Mouse (Mus musculus): ENCODE results near the gene Neurl2. TPM values are rescaled to one million over a fixed set of nuclear protein-coding genes. Genes with fewer than 3 reads are reported as not detected.
A peak's percentile ranks its signal among the peaks of the same experiment; 100 is the strongest.

Gene Neurl2
- polyA plus RNA-seq, 1 experiment from 2014 or later = 4.2 TPM

- Histone ChIP-seq H3K4me3 (no peak overlapping the region), H3K27ac (no peak overlapping the region), H3K9ac (no peak overlapping the region), H3K36me3 (ENCODE audit: poor library complexity, severe bottlenecking) (peaks cover 46% of the 10 kb centered on the region), H3K27me3 (no peaks in the 10 kb centered on the region), H3K4me2 (no peak overlapping the region), H3K4me1 (peaks cover 17% of the 10 kb centered on the region), H3K9me3 (replicated peaks) (no peaks in the 10 kb centered on the region)
- no peak for ATAC-seq
- 93% methylated on average over 15 of the region's 16 CpGs for WGBS
Measured at GRCm38 (mm10) chr2:164827146-164827850, 6.0 kb downstream of the Neurl2 start.

- WGBS = 95% methylated on average over 17 of the region's 17 CpGs
- no peak for ATAC-seq
- H3K4me1 ChIP-seq = peaks cover 20% of the 10 kb centered on the region
- H3K36me3 ChIP-seq (ENCODE audit: poor library complexity, severe bottlenecking) = peaks cover 60% of the 10 kb centered on the region
- no peaks in the 10 kb centered on the region for H3K9me3 ChIP-seq (replicated peaks)
- H3K9ac ChIP-seq = no peak overlapping the region
- H3K27ac ChIP-seq = no peak overlapping the region
- H3K4me3 ChIP-seq = no peak overlapping the region
- H3K4me2 ChIP-seq = no peak overlapping the region
- no peaks in the 10 kb centered on the region for H3K27me3 ChIP-seq
Measured at GRCm38 (mm10) chr2:164825521-164825920, 7.7 kb downstream of the Neurl2 start.

GRCm38 (mm10) chr2:164823969-164824368 is 9.3 kb downstream of the Neurl2 start:
- Histone ChIP-seq H3K36me3 (ENCODE audit: poor library complexity, severe bottlenecking) (peaks cover 65% of the 10 kb centered on the region), H3K4me1 (peaks cover 20% of the 10 kb centered on the region), H3K27me3 (no peaks in the 10 kb centered on the region), H3K4me2 (peak overlapping the region; percentile 65; the same call in 1 of the 2 replicates), H3K9me3 (replicated peaks) (no peaks in the 10 kb centered on the region), H3K4me3 (peak overlapping the region; percentile 63), H3K9ac (no peak overlapping the region), H3K27ac (no peak overlapping the region)
- 95% methylated on average over 4 of the region's 4 CpGs for WGBS
- no peak for ATAC-seq

GRCm38 (mm10) chr2:164823181-164823585 is 10.1 kb downstream of the Neurl2 start:
- Histone ChIP-seq H3K4me1 (peaks cover 20% of the 10 kb centered on the region), H3K4me2 (peak overlapping the region; percentile 65), H3K27me3 (no peaks in the 10 kb centered on the region), H3K9me3 (replicated peaks) (no peaks in the 10 kb centered on the region), H3K27ac (peak overlapping the region; percentile 84), H3K36me3 (ENCODE audit: poor library complexity, severe bottlenecking) (peaks cover 59% of the 10 kb centered on the region), H3K9ac (peak overlapping the region; percentile 76), H3K4me3 (peak overlapping the region; percentile 63)
- WGBS = 2% methylated on average over 10 of the region's 10 CpGs
- ATAC-seq = peak; percentile 67

- 1% methylated on average over 32 of the region's 32 CpGs for WGBS
- peak within 1 kb of the TSS; percentile 76 for H3K9ac ChIP-seq
- H3K9me3 ChIP-seq (replicated peaks) = no peaks in the 10 kb centered on the region
- H3K4me3 ChIP-seq = peak within 1 kb of the TSS; percentile 63
- ATAC-seq = peak; percentile 99
- peaks cover 54% of the 10 kb centered on the region for H3K36me3 ChIP-seq (ENCODE audit: poor library complexity, severe bottlenecking)
- peak within 1 kb of the TSS; percentile 84 for H3K27ac ChIP-seq
- no peaks in the 10 kb centered on the region for H3K27me3 ChIP-seq
- peaks cover 20% of the 10 kb centered on the region for H3K4me1 ChIP-seq
- H3K4me2 ChIP-seq = peak within 1 kb of the TSS; percentile 65
Measured at GRCm38 (mm10) chr2:164822636-164823165, 10.6 kb downstream of the Neurl2 start, which contains the start of gene Zswim1. TSS of gene Zswim1 (plus strand) at chr2:164822686.

GRCm38 (mm10) chr2:164821060-164821459 is 12.2 kb downstream of the Neurl2 start:
- H3K36me3 ChIP-seq (ENCODE audit: poor library complexity, severe bottlenecking) = peaks cover 38% of the 10 kb centered on the region
- peaks cover 20% of the 10 kb centered on the region for H3K4me1 ChIP-seq
- WGBS = 88% methylated on average over 6 of the region's 6 CpGs
- no peaks in the 10 kb centered on the region for H3K9me3 ChIP-seq (replicated peaks)
- no peak overlapping the region for H3K4me3 ChIP-seq
- no peaks in the 10 kb centered on the region for H3K27me3 ChIP-seq
- no peak overlapping the region for H3K27ac ChIP-seq
- H3K4me2 ChIP-seq = no peak overlapping the region
- no peak overlapping the region for H3K9ac ChIP-seq
- no peak for ATAC-seq

GRCm38 (mm10) chr2:164817703-164818102 is 15.6 kb downstream of the Neurl2 start:
- no peak overlapping the region for H3K4me2 ChIP-seq
- H3K9ac ChIP-seq = no peak overlapping the region
- H3K4me3 ChIP-seq = no peak overlapping the region
- WGBS = 85% methylated on average over 5 of the region's 5 CpGs
- no peaks in the 10 kb centered on the region for H3K9me3 ChIP-seq (replicated peaks)
- H3K36me3 ChIP-seq (ENCODE audit: poor library complexity, severe bottlenecking) = peaks cover 23% of the 10 kb centered on the region
- ATAC-seq = no peak
- no peaks in the 10 kb centered on the region for H3K27me3 ChIP-seq
- H3K27ac ChIP-seq = no peak overlapping the region
- H3K4me1 ChIP-seq = peaks cover 6% of the 10 kb centered on the region; the same call in 1 of the 2 replicates

- H3K9ac ChIP-seq = no peak overlapping the region
- no peaks in the 10 kb centered on the region for H3K9me3 ChIP-seq (replicated peaks)
- peaks cover 23% of the 10 kb centered on the region for H3K36me3 ChIP-seq (ENCODE audit: poor library complexity, severe bottlenecking)
- H3K4me2 ChIP-seq = no peak overlapping the region
- peaks cover 3% of the 10 kb centered on the region; the same call in 1 of the 2 replicates for H3K4me1 ChIP-seq
- no peak overlapping the region for H3K27ac ChIP-seq
- no peak for ATAC-seq
- whole genome bisulfite sequencing = 90% methylated on average over 6 of the region's 6 CpGs
- no peaks in the 10 kb centered on the region for H3K27me3 ChIP-seq
- H3K4me3 ChIP-seq = no peak overlapping the region
Measured at GRCm38 (mm10) chr2:164817206-164817605, 16.1 kb downstream of the Neurl2 start.

GRCm38 (mm10) chr2:164815821-164816220 is 17.4 kb downstream of the Neurl2 start:
- WGBS = 91% methylated on average over 8 of the region's 8 CpGs
- Histone ChIP-seq H3K4me3 (no peak overlapping the region), H3K27me3 (no peaks in the 10 kb centered on the region), H3K4me2 (no peak overlapping the region), H3K36me3 (ENCODE audit: poor library complexity, severe bottlenecking) (peaks cover 12% of the 10 kb centered on the region), H3K9me3 (replicated peaks) (no peaks in the 10 kb centered on the region), H3K4me1 (no peaks in the 10 kb centered on the region), H3K27ac (no peak overlapping the region), H3K9ac (no peak overlapping the region)
- no peak for ATAC-seq

- WGBS = 89% methylated on average over 5 of the region's 5 CpGs
- ATAC-seq = no peak
- no peak overlapping the region for H3K4me3 ChIP-seq
Measured at GRCm38 (mm10) chr2:164815348-164815747, 17.9 kb downstream of the Neurl2 start.

GRCm38 (mm10) chr2:164813557-164813956 is 19.7 kb downstream of the Neurl2 start:
- Histone ChIP-seq H3K9me3 (replicated peaks) (no peaks in the 10 kb centered on the region), H3K4me1 (no peaks in the 10 kb centered on the region), H3K27ac (no peak overlapping the region), H3K36me3 (ENCODE audit: poor library complexity, severe bottlenecking) (peaks cover 10% of the 10 kb centered on the region), H3K27me3 (no peaks in the 10 kb centered on the region), H3K4me2 (no peak overlapping the region), H3K9ac (no peak overlapping the region), H3K4me3 (no peak overlapping the region)
- WGBS = 70% methylated on average over 2 of the region's 2 CpGs
- ATAC-seq = no peak

More at GRCm38 (mm10) chr2:164815348-164815747, 17.9 kb downstream of the Neurl2 start:
- no peak overlapping the region for H3K4me2 ChIP-seq
- no peaks in the 10 kb centered on the region for H3K9me3 ChIP-seq (replicated peaks)
- H3K27me3 ChIP-seq = no peaks in the 10 kb centered on the region
- no peaks in the 10 kb centered on the region for H3K4me1 ChIP-seq
- H3K27ac ChIP-seq = no peak overlapping the region
- no peak overlapping the region for H3K9ac ChIP-seq
- peaks cover 7% of the 10 kb centered on the region for H3K36me3 ChIP-seq (ENCODE audit: poor library complexity, severe bottlenecking)

- H3K4me3 ChIP-seq = no peak overlapping the region
- peaks cover 33% of the 10 kb centered on the region for H3K4me1 ChIP-seq
- H3K9ac ChIP-seq = no peak overlapping the region
- no peak overlapping the region for H3K27ac ChIP-seq
- no peaks in the 10 kb centered on the region for H3K9me3 ChIP-seq (replicated peaks)
- no peak overlapping the region for H3K4me2 ChIP-seq
- peaks cover 12% of the 10 kb centered on the region for H3K36me3 ChIP-seq (ENCODE audit: poor library complexity, severe bottlenecking)
- ATAC-seq = no peak
- H3K27me3 ChIP-seq = no peaks in the 10 kb centered on the region
- WGBS = 89% methylated on average over 7 of the region's 7 CpGs
Measured at GRCm38 (mm10) chr2:164806614-164807013, 26.6 kb downstream of the Neurl2 start.
